Mouse (Mus musculus): ENCODE measurements around the gene Dlg5.

DNA sequence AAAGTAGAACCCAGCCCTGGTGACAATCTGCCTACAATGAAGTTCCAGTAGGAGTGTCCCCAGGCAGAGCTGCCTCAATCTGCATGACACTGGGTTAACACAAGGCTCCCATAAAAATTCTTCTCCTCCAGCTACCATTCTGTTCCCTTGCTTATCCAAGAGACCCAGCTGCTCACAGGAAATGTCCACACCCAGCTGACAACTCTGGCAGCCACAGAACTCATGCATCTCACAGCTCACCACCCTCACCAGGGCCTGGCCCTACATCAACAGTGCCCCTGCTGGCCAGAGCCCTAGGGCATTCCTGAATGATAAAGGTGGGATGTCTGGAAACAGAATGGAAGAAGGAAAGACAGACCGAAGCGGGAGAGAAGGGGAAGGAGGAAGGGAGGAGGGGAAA is 96.8 kb downstream of the Dlg5 start:
- no peak for TF ChIP-seq CTCF (IDR thresholded peaks at IDR 0.05; ENCODE audit: borderline replicate concordance, extremely low read depth, insufficient read depth, insufficient read length)
- no peak for TF ChIP-seq POLR2A (IDR thresholded peaks at IDR 0.05; ENCODE audit: borderline replicate concordance, extremely low read depth, insufficient read depth, insufficient read length, poor library complexity, severe bottlenecking)

Measured in brain, embryonic 14.5 days (tissue).